Comparison of ENCODE assay signal across 11 mouse cellular contexts in genomic region chr17:42882873-42883272, GRCm38 (mm10). TPM values are rescaled to one million over a fixed set of nuclear protein-coding genes. Genes with fewer than 3 reads are reported as not detected.
DNase-seq lines count a peak whose midpoint lies in the region; ATAC-seq lines count a peak whose summit lies in the region.
"Had no signal": no experiment of that assay in that cellular context is flagged by ENCODE, and none has a peak within 500 bp of the region (broad histone marks: within the 10 kb centered on the region; RNA-seq: fewer than 3 reads in every experiment).

No protein-coding gene starts in this region.

- no peaks in the 10 kb centered on the region for H3K27me3 ChIP-seq in heart, embryonic 15.5 days
- no peaks in the 10 kb centered on the region for H3K27me3 ChIP-seq in embryonic facial prominence, embryonic 14.5 days (replicated peaks; ENCODE audit: control insufficient read depth, insufficient read depth, low read length)

- no peaks in the 10 kb centered on the region for H3K36me3 ChIP-seq in heart, embryonic 15.5 days
- H3K36me3 ChIP-seq in embryonic facial prominence, embryonic 14.5 days (ENCODE audit: control insufficient read depth, insufficient read depth, low read length) = no peaks in the 10 kb centered on the region

- DNase-seq in heart, adult 8-10 months (ENCODE audit: low spot score) = no peak
- peak; percentile 38 to 46 for DNase-seq in B cell, adult 2 months
- peak; percentile 54 for DNase-seq in embryonic facial prominence, embryonic 14.5 days (ENCODE audit: low spot score)
- DNase-seq in adrenal gland, postnatal 25 days = no peak
- no peak for DNase-seq in urinary bladder, postnatal 36 days (ENCODE audit: low spot score in 2 of 2)
- DNase-seq in layer of hippocampus, postnatal 10 days (ENCODE audit: low spot score in 2 of 2) = no peak
- DNase-seq: forebrain, postnatal 0 days; left cerebral cortex, postnatal 4 days; lung, postnatal 36 days had no signal

- H3K27ac ChIP-seq in heart, embryonic 15.5 days = 0 out of 2 replicates have a peak overlapping the region, but pooled peaks have one; percentile 43
- peak overlapping the region; percentile 34 for H3K27ac ChIP-seq in embryonic facial prominence, embryonic 14.5 days (replicated peaks; ENCODE audit: low read depth, low read length)

- H3K4me1 ChIP-seq in heart, embryonic 15.5 days (replicated peaks) = peaks cover 28% of the 10 kb centered on the region
- H3K4me1 ChIP-seq in embryonic facial prominence, embryonic 14.5 days (ENCODE audit: control insufficient read depth, insufficient read depth, low read length) = 0 out of 2 replicates have a peak, but pooled peaks cover 5% of the 10 kb centered on the region

- no peak overlapping the region for H3K9ac ChIP-seq in heart, embryonic 15.5 days
- H3K9ac ChIP-seq in embryonic facial prominence, embryonic 14.5 days (ENCODE audit: low read depth, low read length) = no peak overlapping the region
- H3K9ac ChIP-seq: forebrain, postnatal 0 days had no signal

- WGBS in heart, embryonic 15.5 days = 75% methylated on average over 1 of the region's 1 CpGs
- WGBS in embryonic facial prominence, embryonic 14.5 days = 88% methylated on average over 1 of the region's 1 CpGs

- ATAC-seq in heart, embryonic 15.5 days (replicated peaks; ENCODE audit: insufficient number of reproducible peaks, insufficient read depth, low FRiP score, low read depth) = no peak
- peak; percentile 65 for ATAC-seq in embryonic facial prominence, embryonic 14.5 days (ENCODE audit: low read depth)
- ATAC-seq in megakaryocyte, adult 5-6 weeks (ENCODE audit: poor library complexity, severe bottlenecking) = peak; percentile 58
- ATAC-seq: forebrain, postnatal 0 days had no signal

- no peak overlapping the region for H3K4me2 ChIP-seq in heart, embryonic 15.5 days
- no peak overlapping the region for H3K4me2 ChIP-seq in embryonic facial prominence, embryonic 14.5 days (ENCODE audit: low read depth, low read length)

- no peaks in the 10 kb centered on the region for H3K9me3 ChIP-seq in heart, embryonic 15.5 days (replicated peaks)
- no peaks in the 10 kb centered on the region for H3K9me3 ChIP-seq in embryonic facial prominence, embryonic 14.5 days (ENCODE audit: control insufficient read depth, low read length)

- H3K4me3 ChIP-seq in heart, embryonic 15.5 days = no peak overlapping the region
- no peak overlapping the region for H3K4me3 ChIP-seq in embryonic facial prominence, embryonic 14.5 days (ENCODE audit: low read depth, low read length)

RNA-seq across cellular contexts. Expression of gene Cd2ap, which starts 6.4 kb away (rescaled TPM):
- 16.7 and 18.1 TPM in 2 replicates for polyA plus RNA-seq in heart, embryonic 15.5 days (2015; fragmentation: Nextera tagmentation; extraction: Ambion mirVana)
- total RNA-seq in heart, adult 8-10 months (2022) = 10 to 100 TPM; 15.8 to 19.3 (median 17.6) TPM
- 24.9 and 25.4 TPM in 2 replicates for polyA plus RNA-seq in embryonic facial prominence, embryonic 14.5 days (2014; fragmentation: Nextera tagmentation; extraction: Ambion mirVana)
- 73.4 and 85.7 TPM in 2 replicates for total RNA-seq in megakaryocyte, adult 5-6 weeks (2015)
- total RNA-seq in megakaryocyte, adult 5-6 weeks (2017) = 52.6 and 54.3 TPM in 2 replicates
- 65.4 and 79.9 TPM in 2 replicates for total RNA-seq in adrenal gland, postnatal 25 days (2021)
- 10 to 100 TPM; 22.1 to 26.7 TPM for total RNA-seq in layer of hippocampus, postnatal 10 days (2021)

Comparison
In these comparisons a context has a peak if more than half of its experiments do, and no peak if none do; other contexts are left out.
1. DNase-seq: peak in B cell, adult 2 months (2 of 2) and embryonic facial prominence, embryonic 14.5 days (single experiment); none in heart, adult 8-10 months (single experiment), adrenal gland, postnatal 25 days (single experiment), urinary bladder, postnatal 36 days (0 of 2) and layer of hippocampus, postnatal 10 days (0 of 2).